Mouse (Mus musculus): ENCODE data around the gene Sys1.

DNA sequence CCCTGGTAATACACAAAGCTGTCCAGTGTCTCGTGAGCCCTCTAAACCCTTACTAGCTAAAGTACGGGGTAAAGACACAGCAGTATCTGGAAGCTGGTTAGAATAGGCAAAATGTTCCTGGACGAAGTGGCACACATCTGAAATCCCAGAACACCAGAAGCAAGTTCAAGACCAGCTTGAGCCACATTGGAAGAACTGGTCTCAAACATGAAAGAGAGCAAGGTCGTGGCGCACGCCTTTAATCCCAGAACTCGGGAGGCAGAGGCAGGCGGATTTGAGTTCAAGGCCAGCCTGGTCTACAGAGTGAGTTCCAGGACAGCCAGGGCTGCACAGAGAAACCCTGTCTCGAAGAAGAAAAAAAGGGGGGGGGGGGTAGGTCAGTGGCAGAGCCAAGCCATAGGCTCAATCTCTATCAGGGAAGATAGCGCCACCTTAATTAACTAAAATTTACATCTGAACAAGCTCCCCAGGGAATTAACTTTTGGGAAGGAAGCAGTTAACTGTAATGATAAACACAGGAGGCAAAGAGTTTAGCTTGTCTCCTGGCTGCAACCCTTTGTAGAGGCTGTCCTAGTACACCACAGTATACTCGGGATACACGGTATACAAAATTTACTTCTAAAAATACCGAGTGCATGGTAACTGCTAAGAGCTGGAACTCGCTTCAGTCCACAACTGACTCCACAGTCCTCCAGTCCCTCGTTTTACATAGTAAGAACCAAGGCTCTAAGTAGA is 26.7 kb upstream of the Sys1 start:
- TF ChIP-seq GATA1 (IDR thresholded peaks at IDR 0.05; ENCODE audit: borderline replicate concordance, low read length) (no peak), FLI1 (IDR thresholded peaks at IDR 0.05; ENCODE audit: low read length) (no peak)
